In the genomic region with DNA sequence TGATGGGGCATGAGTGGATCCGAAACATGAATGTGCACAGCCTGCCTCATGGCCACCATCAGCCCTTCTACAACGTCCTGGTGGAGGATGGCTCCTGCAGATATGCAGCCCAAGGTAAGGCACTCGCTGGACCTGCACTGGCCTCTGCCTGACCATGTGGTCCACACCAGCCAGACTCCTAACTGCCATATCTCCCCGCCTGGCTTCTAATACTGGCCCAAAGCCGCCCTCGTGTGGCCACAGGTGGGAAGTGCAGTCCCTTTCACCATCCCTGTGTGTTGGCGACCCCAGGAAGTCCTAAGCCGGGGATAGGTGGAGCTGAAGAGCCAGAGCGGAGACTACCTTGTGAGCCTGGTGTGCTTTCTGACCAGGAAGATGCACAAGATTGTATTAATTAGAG, we compare ENCODE assay signal across 9 mouse cellular contexts. TPM values are rescaled to one million over a fixed set of nuclear protein-coding genes. Genes with fewer than 3 reads are reported as not detected.
DNase-seq lines count a peak whose midpoint lies in the region; ATAC-seq and TF ChIP-seq lines count a peak whose summit lies in the region.
"Had no signal": no experiment of that assay in that cellular context is flagged by ENCODE, and none has a peak within 500 bp of the region (broad histone marks: within the 10 kb centered on the region; RNA-seq: fewer than 3 reads in every experiment).

No protein-coding gene starts in this region.

- H3K9me3 ChIP-seq in intestine, embryonic 16.5 days (ENCODE audit: control insufficient read depth, low read length): no peaks in the 10 kb centered on the region
- no peaks in the 10 kb centered on the region for H3K9me3 ChIP-seq in limb, embryonic 14.5 days (ENCODE audit: control insufficient read depth, low read length)
- H3K9me3 ChIP-seq: embryonic facial prominence, embryonic 12.5 days had no signal

- peak; percentile 9; the same call in 1 of the 2 replicates for ATAC-seq in intestine, embryonic 16.5 days
- ATAC-seq in limb, embryonic 14.5 days (ENCODE audit: low FRiP score, low read depth): no peak
- peak; percentile 48 for ATAC-seq in monocyte, adult 5-6 weeks (replicated peaks; ENCODE audit: insufficient number of reproducible peaks, low FRiP score, low TSS enrichment, poor library complexity, severe bottlenecking)

- no peak overlapping the region for H3K4me2 ChIP-seq in intestine, embryonic 16.5 days (ENCODE audit: low read depth, low read length)
- H3K4me2 ChIP-seq in limb, embryonic 14.5 days (replicated peaks; ENCODE audit: low read depth, low read length, severe bottlenecking): no peak overlapping the region
- H3K4me2 ChIP-seq: embryonic facial prominence, embryonic 12.5 days had no signal

- H3K36me3 ChIP-seq in intestine, embryonic 16.5 days (ENCODE audit: control insufficient read depth, insufficient read depth, low read length): peaks cover 41% of the 10 kb centered on the region
- peaks cover 96% of the 10 kb centered on the region for H3K36me3 ChIP-seq in limb, embryonic 14.5 days (ENCODE audit: control insufficient read depth, insufficient read depth, low read length)

- H3K9ac ChIP-seq in intestine, embryonic 16.5 days (ENCODE audit: low read depth, low read length): no peak overlapping the region
- no peak overlapping the region for H3K9ac ChIP-seq in limb, embryonic 14.5 days (ENCODE audit: low read depth, low read length, severe bottlenecking)
- H3K9ac ChIP-seq: embryonic facial prominence, embryonic 12.5 days had no signal

- H3K4me1 ChIP-seq in intestine, embryonic 16.5 days (ENCODE audit: control insufficient read depth, insufficient read depth, low read length): peaks cover 12% of the 10 kb centered on the region
- no peaks in the 10 kb centered on the region for H3K4me1 ChIP-seq in limb, embryonic 14.5 days (ENCODE audit: control insufficient read depth, insufficient read depth, low read length)
- H3K4me1 ChIP-seq: embryonic facial prominence, embryonic 12.5 days had no signal

- H3K4me3 ChIP-seq in intestine, embryonic 16.5 days (ENCODE audit: low read length): no peak overlapping the region
- H3K4me3 ChIP-seq in limb, embryonic 14.5 days (replicated peaks; ENCODE audit: low read length): no peak overlapping the region
- H3K4me3 ChIP-seq: embryonic facial prominence, embryonic 12.5 days had no signal

- no peak for TF ChIP-seq POLR2A in limb, embryonic 14.5 days (IDR thresholded peaks at IDR 0.05; ENCODE audit: borderline replicate concordance, extremely low read depth, insufficient read depth, insufficient read length)

- no peaks in the 10 kb centered on the region for H3K27me3 ChIP-seq in intestine, embryonic 16.5 days (replicated peaks; ENCODE audit: control insufficient read depth, insufficient read depth, low read length)
- no peaks in the 10 kb centered on the region for H3K27me3 ChIP-seq in limb, embryonic 14.5 days (ENCODE audit: control insufficient read depth, insufficient read depth, low read length)
- H3K27me3 ChIP-seq: embryonic facial prominence, embryonic 12.5 days had no signal

- H3K27ac ChIP-seq in intestine, embryonic 16.5 days (ENCODE audit: low read length): no peak overlapping the region
- no peak overlapping the region for H3K27ac ChIP-seq in limb, embryonic 14.5 days (replicated peaks; ENCODE audit: low read depth, low read length)
- H3K27ac ChIP-seq: embryonic facial prominence, embryonic 12.5 days had no signal

- peak; percentile 16 to 45 for DNase-seq in urinary bladder, adult 18-20 months (ENCODE audit: low spot score in 2 of 2)
- no peak for DNase-seq in urinary bladder, postnatal 10 days (ENCODE audit: low spot score)
- peak; percentile 90 to 93 for DNase-seq in cerebellum, postnatal 10 days
- DNase-seq in frontal cortex, postnatal 36 days (ENCODE audit: low spot score in 2 of 2): peak; percentile 68 to 70
- DNase-seq in limb, embryonic 14.5 days (ENCODE audit: low spot score): peak; percentile 51
- peak; percentile 53 for DNase-seq in thymus, postnatal 0 days (ENCODE audit: low spot score)

- 34% methylated on average over 9 of the region's 9 CpGs for WGBS in intestine, embryonic 16.5 days
- 39% methylated on average over 9 of the region's 9 CpGs for WGBS in limb, embryonic 14.5 days

RNA-seq across cellular contexts. Expression of gene Tesc, which starts 25.5 kb away (rescaled TPM):
- 3.6 and 4.0 TPM in 2 replicates for polyA plus RNA-seq in intestine, embryonic 16.5 days (2015; fragmentation: Nextera tagmentation; extraction: Ambion mirVana)
- polyA plus RNA-seq in limb, embryonic 14.5 days (2012; rRNA removed): 1.4 and 2.2 TPM in 2 replicates
- polyA plus RNA-seq in limb, embryonic 14.5 days (2014; fragmentation: Nextera tagmentation; extraction: Ambion mirVana): 5.2 and 8.6 TPM in 2 replicates
- total RNA-seq in monocyte, adult 5-6 weeks (2017): 1.9 to 6.9 TPM (median 2.7 TPM) in 3 replicates
- 13.7 and 15.8 TPM in 2 replicates for polyA plus RNA-seq in thymus, postnatal 0 days (2015; fragmentation: Nextera tagmentation; extraction: Ambion mirVana)

RNA-seq across cellular contexts. Expression of gene Fbxo21, which starts 25.5 kb away (rescaled TPM):
- 50.1 and 51.0 TPM in 2 replicates for polyA plus RNA-seq in intestine, embryonic 16.5 days (2015; fragmentation: Nextera tagmentation; extraction: Ambion mirVana)
- 52.5 and 67.0 TPM in 2 replicates for polyA plus RNA-seq in limb, embryonic 14.5 days (2012; rRNA removed)
- 44.2 and 56.4 TPM in 2 replicates for polyA plus RNA-seq in limb, embryonic 14.5 days (2014; fragmentation: Nextera tagmentation; extraction: Ambion mirVana)
- 7.4 to 11.1 TPM (median 10.7 TPM) in 3 replicates for total RNA-seq in monocyte, adult 5-6 weeks (2017)
- 28.1 and 28.2 TPM in 2 replicates for polyA plus RNA-seq in thymus, postnatal 0 days (2015; fragmentation: Nextera tagmentation; extraction: Ambion mirVana)
